Mouse (Mus musculus) forebrain, embryonic 15.5 days (tissue): ENCODE measurements around the gene Cfap97d2. TPM values are rescaled to one million over a fixed set of nuclear protein-coding genes. Genes with fewer than 3 reads are reported as not detected.
"Not testable (repeated sequence)": the region's sequence is repeated elsewhere in the genome, so short reads cannot be mapped to it uniquely, and the experiment has no call there.

Experiments used
- ATAC-seq: fragments of 200-750 bp; cut with Nextera tagmentation; replicated peaks from 2 replicates; pipeline ENCODE4 v1.8.0; 2017; ENCODE audit warnings: mild to moderate bottlenecking, moderate TSS enrichment, moderate library complexity
- H3K27ac ChIP-seq: fragments of 300-500 bp; sonication (generic); replicated peaks from 2 replicates; pipeline ENCODE4 v1.5.1; 2015; ENCODE audit warnings: mild to moderate bottlenecking, inconsistent platforms
- H3K27me3 ChIP-seq: fragments of 300-500 bp; sonication (generic); 2 replicates; pipeline ENCODE4 v1.6.1; 2015; ENCODE audit warnings: inconsistent platforms
- H3K36me3 ChIP-seq: fragments of 300-500 bp; sonication (generic); 2 replicates; pipeline ENCODE4 v1.6.1; 2015; ENCODE audit warnings: mild to moderate bottlenecking, inconsistent platforms
- H3K4me1 ChIP-seq: fragments of 300-500 bp; sonication (generic); 2 replicates; pipeline ENCODE4 v1.6.1; 2015; ENCODE audit warnings: inconsistent platforms
- H3K4me2 ChIP-seq: fragments of 300-500 bp; sonication (generic); replicated peaks from 2 replicates; pipeline ENCODE4 v1.6.1; 2015; ENCODE audit warnings: mild to moderate bottlenecking, inconsistent platforms
- H3K4me3 ChIP-seq: fragments of 300-500 bp; sonication (generic); 2 replicates; pipeline ENCODE4 v1.5.1; 2015; ENCODE audit warnings: mild to moderate bottlenecking, inconsistent platforms
- H3K9ac ChIP-seq: fragments of 300-500 bp; sonication (generic); replicated peaks from 2 replicates; pipeline ENCODE4 v1.6.1; 2015; ENCODE audit warnings: mild to moderate bottlenecking, inconsistent platforms
- H3K9me3 ChIP-seq: fragments of 300-500 bp; sonication (generic); 2 replicates; pipeline ENCODE4 v1.6.1; 2016; ENCODE audit warnings: inconsistent platforms
- WGBS: fragments of 180-500 bp; shearing (Covaris S2); methylation state at CpG from one replicate; pipeline ENCODE4 v1.1.7; 2015; ENCODE audit warnings: mixed read lengths; 5-methylcytosine and 5-hydroxymethylcytosine counted together
- polyA plus RNA-seq: library from polyadenylated mRNA; unstranded; fragments of >200 nt; fragmentation: Nextera tagmentation; extraction: Ambion mirVana; gene quantifications from 2 replicates; pipeline ENCODE4 v1.2.1, GENCODE M21; 2015

The Cfap97d2 gene
- polyA plus RNA-seq, 1 experiment from 2014 or later, result 0.75 TPM

DNA sequence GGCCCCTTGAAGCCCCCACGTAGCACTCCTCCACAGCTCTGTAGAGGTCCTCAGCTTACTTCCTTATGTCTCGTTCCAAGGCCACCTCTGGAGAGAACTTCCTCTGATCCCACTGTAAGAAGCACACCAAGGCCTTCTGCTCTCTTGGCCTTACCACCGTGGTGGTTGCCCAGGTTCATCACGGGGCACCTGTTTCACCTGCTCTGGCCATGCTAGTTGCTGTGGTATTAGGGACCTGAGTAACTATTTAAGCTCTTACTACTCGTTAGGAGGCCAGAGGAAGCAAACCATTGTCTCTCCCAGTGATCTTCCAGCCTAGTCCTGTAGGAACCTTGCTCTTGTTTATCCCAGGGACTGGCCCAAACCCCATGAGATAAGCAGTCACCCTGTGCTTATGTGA, 1.2 kb downstream of the Cfap97d2 start:
- Histone ChIP-seq H3K27ac (no peak overlapping the region), H3K4me3 (no peak overlapping the region), H3K9me3 (no peaks in the 10 kb centered on the region), H3K9ac (no peak overlapping the region), H3K27me3 (no peaks in the 10 kb centered on the region), H3K4me1 (peaks cover 11% of the 10 kb centered on the region), H3K36me3 (no peaks in the 10 kb centered on the region), H3K4me2 (no peak overlapping the region)
- 88% methylated on average over 5 of the region's 5 CpGs for WGBS
- ATAC-seq, result no peak

DNA sequence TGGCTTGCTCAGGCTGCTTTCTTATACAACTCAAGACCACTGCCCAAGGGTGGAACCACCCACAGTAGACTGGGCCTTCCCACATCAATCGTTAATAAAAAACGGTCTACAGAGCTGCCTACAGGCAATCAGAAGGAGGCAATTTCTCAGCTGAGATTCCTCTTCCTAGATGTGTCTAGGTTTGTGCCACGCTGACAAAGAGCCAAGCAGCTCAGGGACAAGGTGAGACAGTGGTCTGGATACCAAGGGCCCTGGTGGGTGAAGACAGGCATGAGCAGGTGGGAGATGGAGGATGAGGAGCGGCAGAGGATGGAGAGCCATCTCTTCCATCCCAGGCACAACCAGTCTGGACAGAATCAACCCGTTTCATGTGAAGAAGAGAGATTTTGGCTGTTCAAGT, 2.8 kb downstream of the Cfap97d2 start:
- Histone ChIP-seq H3K4me3 (no peak overlapping the region), H3K27ac (no peak overlapping the region), H3K36me3 (no peaks in the 10 kb centered on the region), H3K9ac (no peak overlapping the region), H3K27me3 (no peaks in the 10 kb centered on the region), H3K9me3 (no peaks in the 10 kb centered on the region), H3K4me2 (no peak overlapping the region), H3K4me1 (peaks cover 11% of the 10 kb centered on the region)
- WGBS, result 90% methylated on average over 5 of the region's 5 CpGs
- ATAC-seq, result no peak

DNA sequence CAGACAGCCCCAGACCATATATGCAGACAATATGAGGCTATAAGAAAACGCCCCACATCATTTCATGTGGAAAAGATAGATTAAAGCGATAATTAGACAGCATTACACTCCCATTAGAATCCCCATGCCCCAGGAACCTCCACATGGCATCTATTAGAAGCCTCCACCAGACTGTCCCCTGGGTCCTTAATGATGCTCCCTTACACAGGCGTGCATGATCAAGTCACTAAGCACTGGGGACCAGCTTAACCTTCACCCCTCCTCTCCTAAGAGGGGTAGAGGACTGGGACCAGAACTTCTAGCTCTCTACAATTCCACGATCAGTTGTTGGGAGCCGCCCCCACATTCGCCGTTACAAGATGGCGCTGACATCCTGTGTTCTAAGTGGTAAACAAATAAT, 13.3 kb downstream of the Cfap97d2 start:
- no peak for ATAC-seq
- no peaks in the 10 kb centered on the region for H3K9me3 ChIP-seq
- no peaks in the 10 kb centered on the region for H3K27me3 ChIP-seq
- no peak overlapping the region for H3K27ac ChIP-seq
- H3K9ac ChIP-seq, result no peak overlapping the region
- no peak overlapping the region for H3K4me2 ChIP-seq
- no peaks in the 10 kb centered on the region for H3K4me1 ChIP-seq
- no peaks in the 10 kb centered on the region for H3K36me3 ChIP-seq
- WGBS, result 92% methylated on average over 8 of the region's 8 CpGs
- no peak overlapping the region for H3K4me3 ChIP-seq

DNA sequence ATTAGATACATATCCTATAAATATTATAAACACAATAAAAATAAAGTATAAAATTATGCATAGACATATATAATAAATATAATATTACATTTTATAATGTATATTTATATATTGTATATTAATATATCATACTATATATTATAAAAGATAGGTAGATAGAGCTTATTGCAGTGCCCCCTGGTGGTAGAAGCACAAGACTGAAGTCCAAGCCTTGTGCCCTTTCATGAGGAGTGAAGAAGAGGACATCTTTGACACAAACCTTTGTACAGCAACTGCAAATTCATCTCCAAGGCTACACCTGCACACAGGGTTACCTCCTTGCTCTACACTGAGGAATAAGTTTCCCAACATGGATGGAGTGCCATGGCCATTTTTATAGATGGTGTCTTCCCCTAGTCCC, 20.0 kb downstream of the Cfap97d2 start:
- ATAC-seq, result no peak
- Histone ChIP-seq H3K27me3 (no peaks in the 10 kb centered on the region), H3K36me3 (no peaks in the 10 kb centered on the region), H3K4me1 (no peaks in the 10 kb centered on the region), H3K9me3 (no peaks in the 10 kb centered on the region), H3K4me2 (no peak overlapping the region), H3K27ac (no peak overlapping the region), H3K4me3 (no peak overlapping the region), H3K9ac (no peak overlapping the region)

DNA sequence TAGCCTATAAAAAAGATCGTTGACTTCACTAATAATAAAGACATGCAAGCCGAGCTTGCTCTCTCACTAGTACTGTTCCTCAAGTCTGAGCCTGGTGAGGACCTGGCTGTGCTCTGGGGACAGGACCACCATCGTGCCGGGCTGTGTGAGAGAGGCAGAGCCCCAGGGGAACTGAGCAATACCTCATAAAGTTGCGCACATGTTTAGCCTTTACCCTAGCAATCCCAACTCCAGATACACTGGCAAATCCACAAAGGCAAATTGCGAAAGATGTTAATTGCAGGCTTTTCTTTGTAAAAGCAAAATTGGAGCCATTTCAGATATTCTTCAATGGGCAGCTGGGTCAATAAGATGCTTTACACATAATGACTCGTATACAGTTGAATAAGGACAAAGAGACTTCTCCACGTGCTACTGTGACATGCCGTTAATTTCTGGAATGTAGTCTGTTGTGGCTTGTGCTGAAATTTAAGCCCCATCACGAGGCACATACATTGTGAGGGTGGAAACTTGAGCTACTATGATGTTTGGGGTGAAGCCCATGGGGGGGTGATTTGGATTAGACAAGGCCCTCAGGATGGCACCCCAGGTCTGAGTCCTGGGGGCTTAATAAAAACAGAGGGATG, 21.9 kb downstream of the Cfap97d2 start:
- Histone ChIP-seq H3K4me1 (no peaks in the 10 kb centered on the region), H3K4me2 (no peak overlapping the region), H3K36me3 (no peaks in the 10 kb centered on the region), H3K4me3 (no peak overlapping the region), H3K9me3 (no peaks in the 10 kb centered on the region), H3K27me3 (no peaks in the 10 kb centered on the region), H3K27ac (no peak overlapping the region), H3K9ac (no peak overlapping the region)
- ATAC-seq, result no peak
- WGBS, result 48% methylated on average over 10 of the region's 10 CpGs

DNA sequence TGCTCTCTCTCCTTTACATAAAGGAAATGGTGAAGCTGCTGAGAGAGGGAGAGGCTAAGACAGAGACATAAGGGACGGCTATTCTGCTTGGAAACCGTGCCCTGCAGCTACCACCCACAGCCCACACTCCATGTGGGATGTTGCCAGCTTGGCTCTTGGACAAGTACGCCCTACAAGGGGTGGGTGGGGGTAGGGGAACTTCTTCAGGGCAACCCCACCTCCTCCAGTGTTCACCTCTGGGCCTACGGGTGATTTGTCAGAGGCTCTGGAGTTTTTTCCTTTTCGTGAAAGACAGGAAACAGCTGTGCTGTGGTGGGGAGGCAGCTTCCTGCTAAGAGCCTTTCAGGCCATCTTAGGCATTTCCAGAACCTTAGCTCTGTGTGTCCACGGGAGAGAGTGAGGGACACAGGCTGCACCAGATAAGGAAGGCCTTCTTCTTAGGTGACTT, 34.7 kb downstream of the Cfap97d2 start:
- no peak overlapping the region for H3K27ac ChIP-seq
- no peak overlapping the region for H3K4me2 ChIP-seq
- no peaks in the 10 kb centered on the region for H3K36me3 ChIP-seq
- ATAC-seq, result no peak
- no peaks in the 10 kb centered on the region for H3K9me3 ChIP-seq
- WGBS, result 53% methylated on average over 6 of the region's 6 CpGs
- no peaks in the 10 kb centered on the region for H3K27me3 ChIP-seq
- H3K4me3 ChIP-seq, result no peak overlapping the region
- no peak overlapping the region for H3K9ac ChIP-seq
- H3K4me1 ChIP-seq, result no peaks in the 10 kb centered on the region

DNA sequence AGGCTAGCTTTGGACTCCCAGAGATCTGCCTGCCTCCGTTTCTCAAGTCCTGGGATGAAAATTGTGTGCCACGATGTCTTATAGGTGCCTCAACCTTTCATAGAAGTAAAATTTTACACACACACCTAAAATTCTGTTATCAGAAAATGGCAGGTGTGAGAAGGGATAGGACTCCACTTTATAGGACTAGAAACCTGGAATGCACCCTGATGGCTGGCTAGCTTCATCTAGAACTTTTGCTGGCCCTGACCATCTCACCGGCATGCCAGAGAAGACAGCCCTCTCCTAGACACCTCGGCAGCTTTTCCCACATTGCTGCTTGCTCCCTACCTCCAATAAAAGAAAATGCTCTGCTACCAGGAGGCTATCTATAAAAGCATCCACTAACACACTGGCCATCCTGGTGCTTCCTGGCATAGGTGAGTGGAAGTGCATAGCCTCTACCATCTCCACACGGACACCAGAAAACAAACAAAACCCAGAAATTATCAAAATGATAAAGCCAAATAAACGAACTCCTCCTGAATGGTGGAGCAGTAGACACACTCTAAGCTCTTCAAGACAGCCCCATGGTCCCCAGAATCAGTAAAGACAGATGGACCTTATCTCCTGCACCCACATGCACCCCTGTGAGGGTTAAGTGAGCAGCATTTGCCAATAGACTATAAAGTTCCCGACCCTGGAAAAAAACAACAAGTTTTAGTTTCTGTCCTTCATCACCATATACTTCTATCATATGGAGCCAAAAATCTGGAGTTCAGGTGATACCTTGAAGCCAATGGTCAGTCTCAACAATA, 35.3 kb downstream of the Cfap97d2 start:
- no peak overlapping the region for H3K9ac ChIP-seq
- H3K4me3 ChIP-seq, result no peak overlapping the region
- no peak overlapping the region for H3K27ac ChIP-seq
- no peaks in the 10 kb centered on the region for H3K27me3 ChIP-seq
- H3K4me1 ChIP-seq, result no peaks in the 10 kb centered on the region
- no peaks in the 10 kb centered on the region for H3K36me3 ChIP-seq
- ATAC-seq, result no peak
- H3K9me3 ChIP-seq, result no peaks in the 10 kb centered on the region
- 90% methylated on average over 7 of the region's 7 CpGs for WGBS
- no peak overlapping the region for H3K4me2 ChIP-seq

DNA sequence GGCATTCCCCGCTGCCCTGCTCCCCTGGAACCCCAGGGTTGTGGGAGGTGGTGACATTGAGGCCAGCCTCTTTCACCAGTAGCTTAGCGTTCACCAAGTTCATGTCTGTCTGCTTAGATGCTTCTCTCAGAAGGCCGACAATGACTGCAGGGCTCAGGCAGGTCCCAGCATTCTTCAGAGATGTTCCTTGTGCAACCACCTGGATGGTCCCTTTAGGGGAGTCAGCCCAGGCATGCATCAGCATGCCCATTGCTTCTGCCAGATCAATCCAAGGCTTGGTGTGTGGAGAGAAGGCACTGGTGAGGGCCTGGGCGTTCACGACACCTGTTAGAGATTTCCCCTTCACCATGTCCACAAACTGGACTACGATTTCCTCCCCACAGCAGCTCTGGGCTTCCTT, 40.5 kb downstream of the Cfap97d2 start:
- WGBS, result 92% methylated on average over 5 of the region's 6 CpGs
- not testable (repeated sequence) for H3K36me3 ChIP-seq, H3K27me3 ChIP-seq, H3K4me1 ChIP-seq, ATAC-seq, H3K27ac ChIP-seq, H3K4me2 ChIP-seq, H3K4me3 ChIP-seq, H3K9me3 ChIP-seq, H3K9ac ChIP-seq

DNA sequence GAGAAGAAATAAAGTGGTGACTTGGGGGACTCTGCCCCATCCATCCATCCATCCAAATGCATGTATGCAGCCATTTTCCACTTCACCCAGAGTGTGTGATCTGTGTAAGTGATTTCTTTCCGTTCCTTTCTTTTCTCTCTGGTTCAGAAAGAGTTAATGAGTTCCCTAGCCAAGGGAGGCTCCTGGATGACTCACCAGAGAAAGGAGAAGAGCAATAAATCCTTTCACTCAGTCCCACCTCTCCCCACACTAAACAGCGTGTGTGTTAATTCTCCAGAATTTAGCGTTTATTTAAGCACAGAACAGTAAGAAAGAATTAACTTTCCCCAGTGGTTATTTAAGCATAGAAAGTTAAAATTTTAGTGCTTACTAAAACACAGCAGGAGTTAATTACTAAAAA, 41.9 kb downstream of the Cfap97d2 start:
- no peak for ATAC-seq
- Histone ChIP-seq H3K4me2 (no peak overlapping the region), H3K4me3 (no peak overlapping the region), H3K9me3 (no peaks in the 10 kb centered on the region), H3K27ac (no peak overlapping the region), H3K27me3 (no peaks in the 10 kb centered on the region), H3K36me3 (no peaks in the 10 kb centered on the region), H3K4me1 (no peaks in the 10 kb centered on the region), H3K9ac (no peak overlapping the region)
- 22% methylated on average over 3 of the region's 3 CpGs for WGBS

DNA sequence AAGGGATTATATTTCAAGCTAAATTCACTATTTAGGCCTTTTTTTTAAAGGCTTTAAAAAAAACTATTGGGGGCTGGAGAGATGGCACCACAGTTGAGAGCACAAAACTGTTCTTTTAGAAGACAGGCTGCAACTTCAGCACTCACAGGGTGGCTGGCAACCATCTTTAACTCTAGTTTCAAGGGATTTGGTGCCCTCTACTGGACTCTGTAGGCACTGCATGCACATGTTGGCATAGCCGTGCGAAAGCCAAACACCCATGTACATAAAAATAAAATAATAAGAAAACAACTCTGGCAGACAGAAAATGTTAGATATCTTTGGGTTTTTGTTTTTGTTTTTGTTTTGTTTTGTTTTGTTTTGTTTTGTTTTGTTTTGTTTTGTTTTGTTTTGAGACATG, 48.0 kb downstream of the Cfap97d2 start:
- ATAC-seq, result no peak
- H3K4me3 ChIP-seq, result no peak overlapping the region
- no peak overlapping the region for H3K9ac ChIP-seq
- peaks cover 17% of the 10 kb centered on the region for H3K4me1 ChIP-seq
- no peaks in the 10 kb centered on the region for H3K9me3 ChIP-seq
- no peak overlapping the region for H3K27ac ChIP-seq
- H3K27me3 ChIP-seq, result no peaks in the 10 kb centered on the region
- WGBS, result 27% methylated on average over 2 of the region's 2 CpGs
- H3K36me3 ChIP-seq, result no peaks in the 10 kb centered on the region
- H3K4me2 ChIP-seq, result no peak overlapping the region

DNA sequence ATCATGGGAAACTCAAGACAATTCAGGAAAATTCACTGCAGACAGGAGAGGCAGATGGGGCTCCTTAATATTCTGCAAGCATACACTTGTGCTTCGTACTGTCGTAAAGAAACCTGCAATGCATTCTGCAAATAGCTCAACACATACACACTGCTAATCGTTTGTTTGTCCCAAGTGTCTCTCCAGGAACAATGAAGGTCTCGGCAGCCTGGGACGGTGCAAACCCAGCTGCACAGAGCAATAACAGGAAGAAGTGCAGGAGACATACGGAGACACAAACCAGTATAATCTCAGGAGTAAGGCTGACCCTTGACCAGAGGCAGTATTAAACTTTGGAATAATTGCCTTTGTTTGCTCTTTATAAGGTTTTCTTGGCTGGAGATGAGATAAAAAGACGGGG, 50.8 kb downstream of the Cfap97d2 start:
- H3K4me3 ChIP-seq, result no peak overlapping the region
- H3K9me3 ChIP-seq, result no peaks in the 10 kb centered on the region
- peaks cover 27% of the 10 kb centered on the region for H3K4me1 ChIP-seq
- no peak overlapping the region for H3K4me2 ChIP-seq
- no peak for ATAC-seq
- H3K9ac ChIP-seq, result no peak overlapping the region
- no peaks in the 10 kb centered on the region for H3K27me3 ChIP-seq
- WGBS, result 63% methylated on average over 7 of the region's 7 CpGs
- H3K27ac ChIP-seq, result no peak overlapping the region
- peaks cover 9% of the 10 kb centered on the region for H3K36me3 ChIP-seq

DNA sequence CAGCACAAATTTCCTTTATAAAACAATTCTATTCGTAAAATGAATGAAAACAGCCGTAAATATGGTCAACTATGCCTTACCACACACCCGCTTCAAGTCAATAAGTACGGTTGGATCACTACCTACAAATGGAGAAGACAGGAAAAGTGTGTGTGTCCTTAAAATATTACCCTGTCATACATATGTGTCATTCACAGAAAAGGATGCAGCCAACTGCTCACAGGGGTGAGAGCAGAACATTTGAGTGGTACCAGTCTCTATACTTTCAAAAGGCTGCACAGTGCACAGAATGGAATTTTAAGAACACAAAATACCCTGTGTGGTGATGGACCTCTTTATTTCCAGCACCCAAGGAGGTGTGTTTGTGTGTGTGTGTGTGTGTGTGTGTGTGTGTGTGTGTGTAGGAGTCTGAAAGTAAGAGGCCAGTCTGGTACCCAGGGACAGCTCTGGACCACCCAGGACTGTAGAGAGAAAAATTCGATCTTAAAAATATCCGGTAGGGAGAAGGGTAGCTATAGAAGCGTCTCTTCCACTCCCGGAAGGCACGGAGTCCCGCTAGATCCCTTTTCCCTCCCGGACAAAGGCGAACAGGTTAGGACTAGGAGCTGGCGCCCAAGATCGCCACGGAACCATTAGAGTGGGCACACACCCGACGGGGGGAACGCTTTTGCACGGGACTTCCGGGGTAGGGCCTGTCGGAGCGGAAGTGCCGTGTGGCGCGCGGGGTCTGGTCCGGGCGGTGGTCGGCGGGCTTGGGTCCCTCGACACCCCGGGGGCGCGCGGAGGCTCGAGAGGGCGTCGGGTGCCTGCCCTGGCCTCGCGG, 51.5 kb downstream of the Cfap97d2 start, which contains the start of gene Cdc16:
Gene Cdc16 (plus strand): TSS at position 695 of the 823 bp plus-strand sequence.
- ATAC-seq, result peak; percentile 98
- WGBS, result 8% methylated on average over 40 of the region's 40 CpGs
- H3K27ac ChIP-seq, result peak within 1 kb of the TSS; percentile 74
- H3K36me3 ChIP-seq, result peaks cover 13% of the 10 kb centered on the region
- H3K9ac ChIP-seq, result peak within 1 kb of the TSS; percentile 94
- H3K4me3 ChIP-seq, result peak within 1 kb of the TSS; percentile 99
- peak within 1 kb of the TSS; percentile 73 for H3K4me2 ChIP-seq
- no peaks in the 10 kb centered on the region for H3K27me3 ChIP-seq
- H3K4me1 ChIP-seq, result peaks cover 27% of the 10 kb centered on the region
- H3K9me3 ChIP-seq, result no peaks in the 10 kb centered on the region
